8 mouse cellular contexts compared by ENCODE assay signal in genomic region chr10:81167200-81168086, GRCm38 (mm10). TPM values are rescaled to one million over a fixed set of nuclear protein-coding genes. Genes with fewer than 3 reads are reported as not detected.
DNase-seq lines count a peak whose midpoint lies in the region; ATAC-seq lines count a peak whose summit lies in the region.

Gene Pias4, minus strand, starts transcription at chr10:81167923.

- DNase-seq in WW6 (ENCODE audit: low read depth, low spot score), result peak; percentile 99
- peak; percentile 99 to 100 for DNase-seq in cerebellum, postnatal 4 days (ENCODE audit: low spot score in 2 of 2)
- peak; percentile 100 for DNase-seq in gastrocnemius, adult 18-20 months (ENCODE audit: low spot score)
- peak; percentile 100 for DNase-seq in left cerebral cortex, adult 18-20 months (ENCODE audit: low spot score in 2 of 2)
- peak; percentile 100 for DNase-seq in right cerebral cortex, adult 18-20 months
- DNase-seq in urinary bladder, postnatal 10 days (ENCODE audit: low spot score), result peak; percentile 99

- H3K4me2 ChIP-seq in hindbrain, embryonic 16.5 days (ENCODE audit: low read length), result peak within 1 kb of the TSS; percentile 94

- peak within 1 kb of the TSS; percentile 85 for H3K9ac ChIP-seq in hindbrain, embryonic 16.5 days (ENCODE audit: low read depth, low read length)

- H3K36me3 ChIP-seq in hindbrain, embryonic 16.5 days (ENCODE audit: control insufficient read depth, insufficient read depth, low read length), result peaks cover 5% of the 10 kb centered on the region; the same call in 1 of the 2 replicates
- H3K36me3 ChIP-seq in macrophage (ENCODE audit: inconsistent target), result no peaks in the 10 kb centered on the region; the same call in 1 of the 2 replicates

- H3K9me3 ChIP-seq in hindbrain, embryonic 16.5 days (ENCODE audit: control insufficient read depth, low read length), result no peaks in the 10 kb centered on the region

- H3K4me1 ChIP-seq in hindbrain, embryonic 16.5 days (ENCODE audit: control insufficient read depth, insufficient read depth, low read depth, low read length), result peaks cover 18% of the 10 kb centered on the region

- peak; percentile 86 for ATAC-seq in hindbrain, embryonic 16.5 days

- H3K27me3 ChIP-seq in hindbrain, embryonic 16.5 days (replicated peaks; ENCODE audit: control insufficient read depth, insufficient read depth, low read length), result no peaks in the 10 kb centered on the region

- peaks cover 49% of the 10 kb centered on the region for H3K79me2 ChIP-seq in macrophage (ENCODE audit: inconsistent target)

- H3K4me3 ChIP-seq in hindbrain, embryonic 16.5 days (ENCODE audit: low read length), result peak within 1 kb of the TSS; percentile 81
- H3K4me3 ChIP-seq in macrophage (ENCODE audit: inconsistent target), result peak within 1 kb of the TSS; percentile 92

- H3K27ac ChIP-seq in hindbrain, embryonic 16.5 days (ENCODE audit: low read depth, low read length), result peak within 1 kb of the TSS; percentile 80
- H3K27ac ChIP-seq in macrophage, result peak within 1 kb of the TSS; percentile 65

- 0% methylated on average over 59 of the region's 64 CpGs for WGBS in hindbrain, embryonic 16.5 days
- WGBS in macrophage (ENCODE audit: missing documents), result 1% methylated on average over 63 of the region's 64 CpGs

RNA-seq across cellular contexts. Expression of gene Pias4, which starts in this region (rescaled TPM):
- total RNA-seq in gastrocnemius, adult 18-20 months (2021), result 10 to 100 TPM; 15.3 to 17.1 TPM
- 47.1 and 56.9 TPM in 2 replicates for polyA plus RNA-seq in hindbrain, embryonic 16.5 days (2015; fragmentation: Nextera tagmentation; extraction: Ambion mirVana)
- total RNA-seq in left cerebral cortex, adult 18-20 months (2021), result 10 to 100 TPM; 27.8 to 28.8 TPM
- 100 to 1,000 TPM in 1 of 26 experiments, 10 to 100 TPM in 25; 30.3 to 113 (median 63.8) TPM for total RNA-seq in macrophage (2018; cell fraction: chromatin; rRNA removed)
- total RNA-seq in macrophage (2018; cell fraction: cytosol; rRNA removed), result 10 to 100 TPM; 18.8 to 27.9 (median 23.9) TPM
- 10 to 100 TPM; 29.0 to 59.1 (median 42.5) TPM for total RNA-seq in macrophage (2018; cell fraction: nucleus; rRNA removed)
- polyA plus RNA-seq in macrophage (2018), result 19.6 to 22.5 TPM (median 21.5 TPM) in 3 replicates

Comparison
In these comparisons a context has a peak if more than half of its experiments do, and no peak if none do; other contexts are left out.
1. Peak in every context shown above with its lines: DNase-seq, ATAC-seq, H3K4me3 ChIP-seq and H3K27ac ChIP-seq.